Mouse (Mus musculus) liver, adult 2 months (tissue): ENCODE results near the gene Cyp2a5.
"Not testable (repeated sequence)": the region's sequence is repeated elsewhere in the genome, so short reads cannot be mapped to it uniquely, and the experiment has no call there.

ENCODE experiments used
- CTCF ChIP-seq: fragments of 200-500 bp; IDR thresholded peaks from 2 replicates; pipeline ENCODE4 v1.5.1; 2011; ENCODE audit warnings: low read depth, low read length, control low read depth
- POLR2A ChIP-seq: fragments of 200-500 bp; IDR thresholded peaks from 2 replicates; pipeline ENCODE4 v1.6.1; 2011; ENCODE audit warnings: low read length, control low read depth; ENCODE audit not compliant: insufficient read depth; ENCODE audit errors: extremely low read depth

GRCm38 (mm10) chr7:26878581-26878980 is 43.5 kb downstream of the Cyp2a5 start:
- not testable (repeated sequence) for TF ChIP-seq CTCF, POLR2A
